Mouse (Mus musculus): Measurements from ENCODE around the gene Lsm6. TPM values are rescaled to one million over a fixed set of nuclear protein-coding genes. Genes with fewer than 3 reads are reported as not detected.
A peak's percentile ranks its signal among the peaks of the same experiment; 100 is the strongest.

The Lsm6 gene
- polyA plus RNA-seq (2012; rRNA removed) = 69.7 and 126 TPM in 2 replicates
- 248 and 276 TPM in 2 replicates for polyA plus RNA-seq (2014; fragmentation: Nextera tagmentation; extraction: Ambion mirVana)

GRCm38 (mm10) chr8:78820673-78821310 lies at the start of gene Lsm6:
Lsm6 (minus strand) TSS chr8:78821140.
- WGBS = under 1% methylated on average over 52 of the region's 70 CpGs
- DNase-seq (ENCODE audit: low spot score) (peak; percentile 94), ATAC-seq (ENCODE audit: low FRiP score, low read depth) (peak; percentile 90)
- Histone ChIP-seq H3K27me3 (ENCODE audit: control insufficient read depth, insufficient read depth, low read length) (no peaks in the 10 kb centered on the region), H3K27ac (replicated peaks; ENCODE audit: low read depth, low read length) (peak within 1 kb of the TSS; percentile 96), H3K36me3 (ENCODE audit: control insufficient read depth, insufficient read depth, low read length) (peaks cover 12% of the 10 kb centered on the region; the same call in 1 of the 2 replicates), H3K9ac (ENCODE audit: low read depth, low read length, severe bottlenecking) (peak within 1 kb of the TSS; percentile 86), H3K4me1 (ENCODE audit: control insufficient read depth, insufficient read depth, low read length) (peaks cover 7% of the 10 kb centered on the region), H3K9me3 (ENCODE audit: control insufficient read depth, low read length) (no peaks in the 10 kb centered on the region), H3K4me2 (replicated peaks; ENCODE audit: low read depth, low read length, severe bottlenecking) (peak within 1 kb of the TSS; percentile 51), H3K4me3 (replicated peaks; ENCODE audit: low read length) (peak within 1 kb of the TSS; percentile 81)
- 0 out of 2 replicates have a peak, but pooled peaks have one; percentile 30 for TF ChIP-seq POLR2A (IDR thresholded peaks at IDR 0.05; ENCODE audit: borderline replicate concordance, extremely low read depth, insufficient read depth, insufficient read length)

GRCm38 (mm10) chr8:78867036-78867435 lies 46.1 kb upstream of the Lsm6 start:
- no peaks in the 10 kb centered on the region for H3K4me1 ChIP-seq (ENCODE audit: control insufficient read depth, insufficient read depth, low read length)
- DNase-seq (ENCODE audit: low spot score) (no peak), ATAC-seq (ENCODE audit: low FRiP score, low read depth) (no peak)
- WGBS = 94% methylated on average over 2 of the region's 2 CpGs
- no peak for TF ChIP-seq POLR2A (IDR thresholded peaks at IDR 0.05; ENCODE audit: borderline replicate concordance, extremely low read depth, insufficient read depth, insufficient read length)
- no peak overlapping the region for H3K27ac ChIP-seq (replicated peaks; ENCODE audit: low read depth, low read length)
- H3K27me3 ChIP-seq (ENCODE audit: control insufficient read depth, insufficient read depth, low read length) = no peaks in the 10 kb centered on the region
- no peak overlapping the region for H3K4me3 ChIP-seq (replicated peaks; ENCODE audit: low read length)
- no peaks in the 10 kb centered on the region for H3K9me3 ChIP-seq (ENCODE audit: control insufficient read depth, low read length)
- no peaks in the 10 kb centered on the region for H3K36me3 ChIP-seq (ENCODE audit: control insufficient read depth, insufficient read depth, low read length)
- no peak overlapping the region for H3K9ac ChIP-seq (ENCODE audit: low read depth, low read length, severe bottlenecking)
- H3K4me2 ChIP-seq (replicated peaks; ENCODE audit: low read depth, low read length, severe bottlenecking) = no peak overlapping the region

- Histone ChIP-seq H3K36me3 (ENCODE audit: control insufficient read depth, insufficient read depth, low read length) (no peaks in the 10 kb centered on the region), H3K4me2 (replicated peaks; ENCODE audit: low read depth, low read length, severe bottlenecking) (no peak overlapping the region), H3K4me3 (replicated peaks; ENCODE audit: low read length) (no peak overlapping the region), H3K27me3 (ENCODE audit: control insufficient read depth, insufficient read depth, low read length) (no peaks in the 10 kb centered on the region), H3K9me3 (ENCODE audit: control insufficient read depth, low read length) (no peaks in the 10 kb centered on the region), H3K9ac (ENCODE audit: low read depth, low read length, severe bottlenecking) (no peak overlapping the region), H3K4me1 (ENCODE audit: control insufficient read depth, insufficient read depth, low read length) (no peaks in the 10 kb centered on the region), H3K27ac (replicated peaks; ENCODE audit: low read depth, low read length) (no peak overlapping the region)
- WGBS = 67% methylated on average over 1 of the region's 1 CpGs
- ATAC-seq (ENCODE audit: low FRiP score, low read depth) (no peak), DNase-seq (ENCODE audit: low spot score) (no peak)
- TF ChIP-seq POLR2A (IDR thresholded peaks at IDR 0.05; ENCODE audit: borderline replicate concordance, extremely low read depth, insufficient read depth, insufficient read length) = no peak
Measured at GRCm38 (mm10) chr8:78863001-78863400, 42.1 kb upstream of the Lsm6 start.

GRCm38 (mm10) chr8:78862046-78862445 lies 41.1 kb upstream of the Lsm6 start:
- ATAC-seq (ENCODE audit: low FRiP score, low read depth) (no peak), DNase-seq (ENCODE audit: low spot score) (no peak)
- Histone ChIP-seq H3K4me1 (ENCODE audit: control insufficient read depth, insufficient read depth, low read length) (no peaks in the 10 kb centered on the region), H3K36me3 (ENCODE audit: control insufficient read depth, insufficient read depth, low read length) (no peaks in the 10 kb centered on the region), H3K9me3 (ENCODE audit: control insufficient read depth, low read length) (no peaks in the 10 kb centered on the region), H3K4me2 (replicated peaks; ENCODE audit: low read depth, low read length, severe bottlenecking) (no peak overlapping the region), H3K9ac (ENCODE audit: low read depth, low read length, severe bottlenecking) (no peak overlapping the region), H3K27me3 (ENCODE audit: control insufficient read depth, insufficient read depth, low read length) (no peaks in the 10 kb centered on the region), H3K27ac (replicated peaks; ENCODE audit: low read depth, low read length) (no peak overlapping the region), H3K4me3 (replicated peaks; ENCODE audit: low read length) (no peak overlapping the region)
- WGBS = 59% methylated on average over 9 of the region's 9 CpGs
- no peak for TF ChIP-seq POLR2A (IDR thresholded peaks at IDR 0.05; ENCODE audit: borderline replicate concordance, extremely low read depth, insufficient read depth, insufficient read length)

GRCm38 (mm10) chr8:78860789-78861188 lies 39.8 kb upstream of the Lsm6 start:
- WGBS = 57% methylated on average over 5 of the region's 5 CpGs
- no peak for DNase-seq (ENCODE audit: low spot score)
- Histone ChIP-seq H3K9me3 (ENCODE audit: control insufficient read depth, low read length) (no peaks in the 10 kb centered on the region), H3K36me3 (ENCODE audit: control insufficient read depth, insufficient read depth, low read length) (no peaks in the 10 kb centered on the region), H3K4me1 (ENCODE audit: control insufficient read depth, insufficient read depth, low read length) (no peaks in the 10 kb centered on the region), H3K9ac (ENCODE audit: low read depth, low read length, severe bottlenecking) (no peak overlapping the region), H3K27ac (replicated peaks; ENCODE audit: low read depth, low read length) (no peak overlapping the region), H3K4me2 (replicated peaks; ENCODE audit: low read depth, low read length, severe bottlenecking) (no peak overlapping the region), H3K27me3 (ENCODE audit: control insufficient read depth, insufficient read depth, low read length) (no peaks in the 10 kb centered on the region), H3K4me3 (replicated peaks; ENCODE audit: low read length) (no peak overlapping the region)
- ATAC-seq (ENCODE audit: low FRiP score, low read depth) = no peak
- no peak for TF ChIP-seq POLR2A (IDR thresholded peaks at IDR 0.05; ENCODE audit: borderline replicate concordance, extremely low read depth, insufficient read depth, insufficient read length)
